Mouse (Mus musculus): ENCODE measurements around the gene Gm21970.

DNA sequence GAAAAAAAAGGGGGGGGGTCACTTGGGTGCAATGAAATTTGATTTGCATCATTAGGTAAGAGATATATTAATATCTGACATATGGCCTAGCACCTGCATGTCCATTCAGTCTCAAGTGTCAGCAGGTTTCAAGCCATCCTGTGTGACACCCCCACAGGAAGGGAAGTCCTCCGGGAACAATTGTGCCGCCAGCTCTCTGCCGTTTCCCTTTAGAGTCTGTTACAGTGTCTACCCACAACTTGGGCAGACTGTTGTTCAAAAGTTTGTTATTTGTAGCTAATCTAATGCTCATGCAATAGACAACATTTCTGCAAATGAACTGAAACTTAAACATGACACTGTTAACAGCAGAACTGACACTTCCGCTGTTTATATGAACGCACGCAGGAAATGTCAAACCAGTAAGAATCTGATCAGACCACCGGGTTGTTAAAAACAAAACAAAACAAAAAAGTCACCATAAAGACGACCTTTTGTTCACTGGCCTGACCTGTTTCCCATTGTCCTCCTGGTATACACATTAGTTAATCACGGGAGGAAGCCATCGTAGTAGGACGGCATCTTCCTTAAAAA is 69.6 kb downstream of the Gm21970 start:
- no peak for TF ChIP-seq FLI1 (IDR thresholded peaks at IDR 0.05; ENCODE audit: low read length)
- no peak for TF ChIP-seq GATA1 (IDR thresholded peaks at IDR 0.05; ENCODE audit: borderline replicate concordance, low read length)

Data from megakaryocyte, embryonic 14.5 days (primary cell).